Mouse (Mus musculus): ENCODE data around the gene Cd244a. TPM values are rescaled to one million over a fixed set of nuclear protein-coding genes. Genes with fewer than 3 reads are reported as not detected.

Gene Cd244a
- polyA plus RNA-seq, 1 experiment: not detected

DNA sequence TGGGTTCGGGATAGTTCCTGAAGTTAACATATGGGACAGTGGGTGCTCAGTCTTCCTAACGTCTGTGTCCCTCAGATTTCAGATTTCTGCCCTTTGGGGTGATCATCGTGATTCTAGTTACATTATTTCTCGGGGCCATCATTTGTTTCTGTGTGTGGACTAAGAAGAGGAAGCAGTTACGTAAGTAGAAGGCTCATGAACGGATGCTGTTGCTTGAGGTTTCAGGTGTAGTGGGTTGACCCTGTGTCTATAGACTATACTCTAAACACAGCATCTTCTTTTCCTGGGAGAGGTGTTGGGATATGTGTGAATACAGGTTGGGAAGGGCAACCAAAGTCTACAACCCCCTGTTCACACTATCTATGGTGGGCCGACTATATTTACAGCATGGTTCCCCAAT is 18.2 kb downstream of the Cd244a start:
- no peak for TF ChIP-seq POLR2A (IDR thresholded peaks at IDR 0.05; ENCODE audit: borderline replicate concordance, extremely low read depth, insufficient read depth, insufficient read length, poor library complexity, severe bottlenecking)
- TF ChIP-seq CTCF (IDR thresholded peaks at IDR 0.05; ENCODE audit: borderline replicate concordance, extremely low read depth, insufficient read depth, insufficient read length): no peak
- no peak for DNase-seq (ENCODE audit: low read depth)

DNA sequence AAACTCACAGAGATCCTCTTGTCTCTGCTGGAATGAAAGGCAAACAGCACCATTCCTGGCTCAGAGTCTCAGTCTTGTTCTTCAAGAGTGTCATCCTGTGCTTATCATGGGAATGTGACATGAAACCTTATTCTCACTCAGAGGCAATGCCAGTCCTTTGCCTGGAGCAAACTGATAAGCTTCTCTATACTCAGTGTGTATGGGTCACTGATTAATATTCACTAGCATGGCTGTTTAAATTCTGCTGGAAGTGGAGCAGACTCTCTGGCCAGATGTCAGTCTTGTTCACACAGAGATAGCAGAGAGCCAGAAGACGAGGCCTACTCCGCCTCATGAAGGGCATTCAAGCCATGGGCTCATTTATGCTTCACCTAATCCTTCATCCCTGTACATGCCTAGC is 25.6 kb downstream of the Cd244a start:
- TF ChIP-seq CTCF (IDR thresholded peaks at IDR 0.05; ENCODE audit: borderline replicate concordance, extremely low read depth, insufficient read depth, insufficient read length) (no peak), POLR2A (IDR thresholded peaks at IDR 0.05; ENCODE audit: borderline replicate concordance, extremely low read depth, insufficient read depth, insufficient read length, poor library complexity, severe bottlenecking) (no peak)
- DNase-seq (ENCODE audit: low read depth): no peak

DNA sequence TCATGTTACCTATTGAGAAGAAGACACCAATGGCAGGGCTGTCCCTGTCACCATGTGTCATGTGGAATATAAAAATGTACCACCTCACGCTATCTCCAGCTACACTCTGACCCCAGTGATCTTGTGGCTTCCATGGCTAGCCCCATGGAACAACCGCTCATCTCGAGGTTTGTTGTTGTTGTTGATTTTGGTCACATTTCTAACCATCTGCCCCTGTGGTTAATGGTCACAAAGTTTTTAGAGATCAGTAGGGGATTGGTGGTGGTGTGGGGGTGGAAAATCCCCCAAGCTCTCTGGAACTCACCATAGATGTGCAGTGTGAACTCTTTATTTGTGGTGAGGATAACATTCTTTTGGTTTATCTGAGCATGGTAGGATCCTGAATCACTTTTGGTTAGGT is 45.7 kb downstream of the Cd244a start:
- DNase-seq (ENCODE audit: low read depth): no peak
- TF ChIP-seq CTCF (IDR thresholded peaks at IDR 0.05; ENCODE audit: borderline replicate concordance, extremely low read depth, insufficient read depth, insufficient read length) (no peak), POLR2A (IDR thresholded peaks at IDR 0.05; ENCODE audit: borderline replicate concordance, extremely low read depth, insufficient read depth, insufficient read length, poor library complexity, severe bottlenecking) (no peak)

GRCm38 (mm10) chr1:171606656-171607055 is 47.7 kb downstream of the Cd244a start:
- DNase-seq (ENCODE audit: low read depth): no peak
- TF ChIP-seq CTCF (IDR thresholded peaks at IDR 0.05; ENCODE audit: borderline replicate concordance, extremely low read depth, insufficient read depth, insufficient read length) (no peak), POLR2A (IDR thresholded peaks at IDR 0.05; ENCODE audit: borderline replicate concordance, extremely low read depth, insufficient read depth, insufficient read length, poor library complexity, severe bottlenecking) (no peak)

DNA sequence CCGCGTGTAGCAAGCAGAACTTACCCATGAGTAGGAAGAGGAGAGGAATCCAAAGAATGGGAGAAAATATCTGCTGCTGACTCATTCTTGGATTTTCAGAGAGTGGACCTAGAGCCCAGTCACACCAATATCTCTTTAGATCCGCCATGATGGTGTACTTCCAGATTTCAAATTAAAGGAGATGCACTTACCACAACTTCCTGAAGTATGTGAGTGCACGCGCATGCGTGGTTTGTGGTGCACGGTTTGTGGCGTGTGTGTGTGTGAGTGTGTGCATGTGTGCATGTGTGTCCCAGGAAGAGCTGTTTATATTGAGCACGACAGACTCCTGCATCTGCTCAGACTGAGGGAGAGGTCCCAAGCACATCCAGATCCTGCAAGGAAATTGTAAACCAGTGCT is 48.2 kb downstream of the Cd244a start, which contains the start of gene Ly9:
Gene Ly9 (minus strand): TSS at position 235 of the 400 bp plus-strand sequence.
- TF ChIP-seq CTCF (IDR thresholded peaks at IDR 0.05; ENCODE audit: borderline replicate concordance, extremely low read depth, insufficient read depth, insufficient read length) (no peak), POLR2A (IDR thresholded peaks at IDR 0.05; ENCODE audit: borderline replicate concordance, extremely low read depth, insufficient read depth, insufficient read length, poor library complexity, severe bottlenecking) (no peak)
- no peak for DNase-seq (ENCODE audit: low read depth)

- DNase-seq (ENCODE audit: low read depth): no peak
- TF ChIP-seq CTCF (IDR thresholded peaks at IDR 0.05; ENCODE audit: borderline replicate concordance, extremely low read depth, insufficient read depth, insufficient read length) (peak; percentile 15; the same call in 1 of the 2 replicates), POLR2A (IDR thresholded peaks at IDR 0.05; ENCODE audit: borderline replicate concordance, extremely low read depth, insufficient read depth, insufficient read length, poor library complexity, severe bottlenecking) (no peak)
These were observed 51.0 kb downstream of the Cd244a start for GRCm38 (mm10) chr1:171610026-171610425.

DNA sequence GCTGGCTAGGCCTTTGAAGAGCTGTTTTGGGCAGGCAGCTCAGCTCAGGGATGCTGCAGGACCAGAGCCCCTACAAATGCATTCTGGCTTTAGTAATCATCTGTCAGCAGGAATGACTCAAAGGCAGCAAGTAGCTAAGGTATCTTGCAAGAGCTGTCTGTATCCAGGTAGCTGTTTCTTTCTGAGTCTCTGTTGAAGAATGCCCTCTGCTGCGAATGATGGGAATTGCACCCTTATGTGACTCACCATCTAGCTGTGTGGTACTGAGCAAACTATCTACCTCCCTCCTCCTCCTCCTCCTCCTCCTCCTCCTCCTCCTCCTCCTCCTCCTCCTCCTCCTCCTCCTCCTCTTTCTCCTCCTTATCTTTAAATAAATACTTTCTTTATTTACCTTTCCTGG is 51.8 kb downstream of the Cd244a start:
- TF ChIP-seq POLR2A (IDR thresholded peaks at IDR 0.05; ENCODE audit: borderline replicate concordance, extremely low read depth, insufficient read depth, insufficient read length, poor library complexity, severe bottlenecking): no peak
- peak; percentile 40; the same call in 1 of the 2 replicates for TF ChIP-seq CTCF (IDR thresholded peaks at IDR 0.05; ENCODE audit: borderline replicate concordance, extremely low read depth, insufficient read depth, insufficient read length)
- DNase-seq (ENCODE audit: low read depth): peak; percentile 36

DNA sequence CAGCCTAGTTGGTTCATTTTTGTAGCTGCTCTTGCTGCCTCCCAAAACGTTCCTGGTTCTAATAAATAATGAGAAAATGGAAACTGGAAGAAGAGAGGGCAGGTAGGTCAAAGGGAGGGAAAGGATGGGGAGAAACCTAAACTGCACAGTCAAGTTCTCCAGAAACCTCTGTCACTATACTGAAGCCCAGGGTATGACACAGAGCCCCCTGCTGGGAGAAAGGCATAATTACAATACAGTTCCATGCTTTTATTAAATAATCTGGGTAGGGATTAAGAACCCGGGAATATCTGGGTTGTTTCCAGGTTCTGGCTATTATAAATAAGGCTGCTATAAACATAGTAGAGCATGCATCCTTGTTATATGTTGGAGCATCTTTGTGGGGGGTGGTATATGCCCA is 55.0 kb downstream of the Cd244a start:
- TF ChIP-seq CTCF (IDR thresholded peaks at IDR 0.05; ENCODE audit: borderline replicate concordance, extremely low read depth, insufficient read depth, insufficient read length) (peak; percentile 36; the same call in 1 of the 2 replicates), POLR2A (IDR thresholded peaks at IDR 0.05; ENCODE audit: borderline replicate concordance, extremely low read depth, insufficient read depth, insufficient read length, poor library complexity, severe bottlenecking) (no peak)
- DNase-seq (ENCODE audit: low read depth): no peak

DNA sequence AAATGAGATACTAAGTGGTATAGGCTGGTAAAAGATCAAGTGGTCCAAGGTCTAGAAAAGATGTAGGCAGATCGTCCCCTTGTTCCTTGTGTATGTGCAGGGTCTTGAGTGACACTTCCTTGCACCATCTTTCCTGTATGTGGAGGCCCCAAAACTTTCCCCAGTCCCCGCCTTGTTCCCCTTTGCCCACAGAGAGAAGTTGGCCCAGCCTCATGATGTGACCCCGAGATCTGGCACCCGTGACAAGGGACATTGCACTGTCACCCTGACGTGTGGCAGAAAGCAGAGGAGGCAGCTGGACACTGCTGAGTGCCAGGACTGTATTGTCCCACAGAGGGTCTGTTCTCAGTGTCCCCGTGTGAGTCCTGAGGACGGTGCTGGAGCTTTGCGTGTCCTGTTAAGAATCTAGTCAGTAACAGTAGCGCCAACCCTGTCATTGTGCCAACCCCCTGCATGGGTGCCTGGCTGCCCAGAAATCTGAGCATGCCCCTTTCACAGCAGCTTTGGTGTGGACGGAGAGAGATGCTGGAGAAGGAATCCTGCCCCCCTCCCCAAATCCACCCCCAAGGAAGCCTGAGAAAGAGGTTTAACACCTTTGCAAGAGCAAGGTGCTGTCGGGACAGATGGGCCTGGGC is 58.0 kb downstream of the Cd244a start:
- no peak for TF ChIP-seq CTCF (IDR thresholded peaks at IDR 0.05; ENCODE audit: borderline replicate concordance, extremely low read depth, insufficient read depth, insufficient read length)
- no peak for TF ChIP-seq POLR2A (IDR thresholded peaks at IDR 0.05; ENCODE audit: borderline replicate concordance, extremely low read depth, insufficient read depth, insufficient read length, poor library complexity, severe bottlenecking)
- DNase-seq (ENCODE audit: low read depth): no peak

DNA sequence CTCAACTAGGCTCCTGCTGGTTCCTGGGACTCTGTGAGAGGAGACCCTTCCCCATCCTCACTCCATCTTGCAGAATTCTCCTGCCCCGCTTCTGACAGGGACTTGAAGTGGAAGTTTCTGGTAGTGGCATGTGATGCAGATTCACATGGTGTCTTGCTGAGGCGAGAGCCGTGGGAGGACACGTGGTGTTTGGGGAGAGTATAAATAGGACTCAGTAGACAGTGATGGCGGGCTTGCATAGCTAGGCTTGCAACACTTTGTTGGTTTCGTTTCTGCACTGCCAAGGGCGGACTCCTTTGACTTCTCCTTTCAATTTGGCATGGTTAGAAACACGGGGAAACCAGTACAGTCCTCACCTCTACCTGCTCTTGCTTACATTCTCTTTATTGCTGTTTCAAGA is 60.0 kb downstream of the Cd244a start:
- no peak for DNase-seq (ENCODE audit: low read depth)
- no peak for TF ChIP-seq CTCF (IDR thresholded peaks at IDR 0.05; ENCODE audit: borderline replicate concordance, extremely low read depth, insufficient read depth, insufficient read length)

GRCm38 (mm10) chr1:171619645-171620044 is 60.7 kb downstream of the Cd244a start:
- no peak for TF ChIP-seq CTCF (IDR thresholded peaks at IDR 0.05; ENCODE audit: borderline replicate concordance, extremely low read depth, insufficient read depth, insufficient read length)
- DNase-seq (ENCODE audit: low read depth): no peak

- TF ChIP-seq CTCF (IDR thresholded peaks at IDR 0.05; ENCODE audit: borderline replicate concordance, extremely low read depth, insufficient read depth, insufficient read length) (no peak), POLR2A (IDR thresholded peaks at IDR 0.05; ENCODE audit: borderline replicate concordance, extremely low read depth, insufficient read depth, insufficient read length, poor library complexity, severe bottlenecking) (no peak)
- DNase-seq (ENCODE audit: low read depth): no peak
These were observed 61.1 kb downstream of the Cd244a start for GRCm38 (mm10) chr1:171620091-171620490.

Data from brain, embryonic 14.5 days (tissue).